Mouse (Mus musculus) cerebellum, postnatal 14 days (tissue): Measurements from ENCODE around the gene Gucy2f.
"Not testable (repeated sequence)": the region's sequence is repeated elsewhere in the genome, so short reads cannot be mapped to it uniquely, and the experiment has no call there.

Experiments
- DNase-seq, 2 experiments: peaks; one replicate each; pipeline ENCODE4 v3.0.0; 2021; ENCODE audit warnings: mixed read lengths in 2 of 2

Gucy2f gene

DNA sequence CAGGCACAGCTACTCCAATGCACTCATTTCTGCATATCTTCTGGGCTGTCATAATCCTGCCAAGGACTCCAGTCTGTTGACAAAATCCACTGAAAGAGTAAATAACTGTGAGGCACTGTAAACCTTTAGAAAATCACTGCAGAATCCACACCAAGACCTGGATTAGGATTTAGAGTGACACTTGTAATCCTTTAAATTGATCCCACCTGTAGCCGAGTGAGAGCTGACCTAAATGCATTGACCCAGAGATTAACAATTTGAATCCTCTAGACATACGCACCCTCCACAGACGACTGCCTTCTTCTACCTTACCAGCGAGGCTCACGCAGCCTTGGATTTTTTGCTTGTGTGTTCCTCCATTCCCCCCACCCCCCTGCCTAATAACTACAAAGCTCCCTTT is at the start of gene Gucy2f:
Gene Gucy2f, minus strand, starts transcription at position 101 of the 400 bp plus-strand sequence.
- no peak for DNase-seq

DNA sequence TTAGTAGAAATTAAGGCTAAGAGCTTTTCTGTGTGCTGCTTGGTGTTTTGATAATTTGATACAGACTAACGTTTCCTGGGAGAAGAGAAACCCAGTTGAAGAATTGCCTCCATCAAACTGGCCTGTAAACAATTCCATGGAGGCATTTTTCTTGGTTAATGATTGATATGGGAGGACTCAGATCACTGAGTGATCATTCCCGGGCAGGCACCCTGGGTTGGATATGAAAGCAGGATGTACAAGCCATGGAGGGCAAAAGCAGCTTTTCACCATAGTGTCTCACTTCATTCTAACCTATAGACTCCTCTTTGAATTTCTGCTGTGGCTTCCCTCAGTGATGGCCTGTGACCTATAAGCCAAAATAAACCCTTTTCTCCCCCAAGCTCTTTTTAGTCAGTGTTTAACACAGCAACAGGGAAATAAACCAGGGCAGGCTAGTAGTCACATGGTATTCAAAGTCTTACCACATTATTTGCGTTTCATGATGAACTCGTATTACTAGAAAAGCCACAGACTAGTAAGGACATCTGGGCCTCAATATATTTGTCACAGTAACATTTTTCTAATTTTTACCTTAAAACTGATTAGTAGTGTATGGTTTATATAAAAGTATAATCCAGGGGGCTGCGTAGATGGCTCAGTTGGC is 49.1 kb upstream of the Gucy2f start:
- no peak for DNase-seq

DNA sequence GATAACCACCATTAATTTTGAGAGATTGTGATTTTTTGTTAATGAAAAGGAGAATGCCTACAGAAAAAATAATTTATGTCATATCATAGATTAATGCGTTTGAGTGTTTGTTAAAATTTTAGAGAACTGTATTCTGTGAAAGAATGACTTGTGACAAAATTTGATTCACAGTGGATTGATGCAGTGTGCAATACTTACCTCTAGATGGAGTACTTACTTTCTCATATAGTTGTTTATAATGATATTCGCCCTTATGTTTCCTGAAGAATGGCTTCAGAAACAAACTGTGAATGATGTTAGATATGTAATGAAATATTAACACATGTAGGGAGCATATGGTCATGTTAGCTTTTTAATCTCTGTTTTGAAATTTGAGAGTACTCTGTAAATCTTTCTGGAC is 40.4 kb upstream of the Gucy2f start:
- no peak for DNase-seq

DNA sequence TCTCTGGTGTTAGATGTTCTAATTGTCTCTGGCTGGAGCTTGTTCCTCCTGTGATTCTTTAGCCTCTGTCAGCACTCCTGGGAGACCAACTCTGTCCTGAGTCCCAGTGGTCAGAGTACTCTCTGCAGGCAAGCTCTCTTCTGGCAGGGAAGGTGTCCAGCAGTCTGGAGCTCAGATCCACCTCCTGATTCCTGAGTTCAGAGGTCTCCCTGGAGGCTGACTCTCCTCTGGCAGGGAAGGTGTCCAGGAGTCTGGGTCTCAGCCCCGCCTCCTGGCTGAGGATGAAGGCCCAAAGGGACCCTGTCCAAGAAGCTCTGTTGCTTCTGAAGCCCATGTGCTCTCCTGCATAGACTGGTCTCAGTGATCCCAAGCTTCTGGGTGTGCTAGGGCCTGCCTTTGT is 39.4 kb upstream of the Gucy2f start:
- not testable (repeated sequence) for DNase-seq

DNA sequence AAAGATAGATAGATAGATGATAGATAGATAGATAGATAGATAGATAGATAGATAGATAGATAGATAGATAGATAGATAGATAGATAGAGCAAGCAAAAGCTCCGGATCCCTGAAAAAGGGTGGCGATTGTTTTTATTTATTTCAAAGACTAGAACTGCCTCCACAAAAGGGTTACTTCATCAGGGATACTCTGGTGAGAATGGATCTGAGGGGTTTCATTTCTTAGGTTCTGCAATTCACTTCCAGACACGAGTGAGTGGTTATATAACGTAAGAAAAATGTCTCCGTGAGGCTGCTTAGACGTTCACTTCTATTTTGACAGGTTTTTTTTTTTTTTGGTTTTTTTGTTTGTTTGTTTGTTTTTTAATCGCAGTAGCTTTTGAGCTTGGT is 32.0 kb upstream of the Gucy2f start:
- DNase-seq, result no peak

DNA sequence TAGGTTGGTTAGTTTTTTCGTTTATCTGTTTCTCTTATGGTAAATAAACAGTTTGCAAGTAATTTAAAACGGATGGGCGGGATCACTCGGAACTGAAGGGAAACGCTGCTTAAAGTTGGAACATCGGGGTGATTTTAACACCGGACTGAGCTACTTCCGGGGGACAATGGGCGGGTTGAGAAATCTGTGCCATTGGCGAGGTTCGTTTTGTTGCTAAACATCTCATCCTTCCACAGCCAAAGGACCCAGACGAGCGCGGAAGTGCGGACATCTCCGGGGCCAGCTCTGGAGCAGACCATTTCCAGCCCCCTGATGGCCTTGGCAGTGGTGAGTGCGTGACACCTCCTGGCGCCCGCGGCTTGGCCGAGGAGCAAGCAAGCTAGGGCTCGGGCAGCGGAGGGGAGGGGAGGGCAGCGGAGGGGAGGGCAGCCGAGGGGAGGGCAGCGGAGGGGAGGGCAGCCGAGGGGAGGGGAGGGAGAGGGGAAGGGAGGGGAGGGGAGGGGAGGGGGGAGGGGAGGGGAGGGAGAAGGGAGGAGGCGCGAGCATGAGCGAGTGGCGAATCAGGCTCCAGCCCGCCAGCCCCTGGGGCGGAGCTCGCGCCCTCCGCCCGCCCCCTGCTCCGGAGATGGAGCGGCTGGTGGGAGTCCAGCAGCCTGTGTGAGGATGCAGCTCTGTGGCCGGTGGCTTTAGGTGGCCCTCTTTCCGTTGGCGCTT is 31.5 kb upstream of the Gucy2f start:
- peak; percentile 84 to 86 for DNase-seq

DNA sequence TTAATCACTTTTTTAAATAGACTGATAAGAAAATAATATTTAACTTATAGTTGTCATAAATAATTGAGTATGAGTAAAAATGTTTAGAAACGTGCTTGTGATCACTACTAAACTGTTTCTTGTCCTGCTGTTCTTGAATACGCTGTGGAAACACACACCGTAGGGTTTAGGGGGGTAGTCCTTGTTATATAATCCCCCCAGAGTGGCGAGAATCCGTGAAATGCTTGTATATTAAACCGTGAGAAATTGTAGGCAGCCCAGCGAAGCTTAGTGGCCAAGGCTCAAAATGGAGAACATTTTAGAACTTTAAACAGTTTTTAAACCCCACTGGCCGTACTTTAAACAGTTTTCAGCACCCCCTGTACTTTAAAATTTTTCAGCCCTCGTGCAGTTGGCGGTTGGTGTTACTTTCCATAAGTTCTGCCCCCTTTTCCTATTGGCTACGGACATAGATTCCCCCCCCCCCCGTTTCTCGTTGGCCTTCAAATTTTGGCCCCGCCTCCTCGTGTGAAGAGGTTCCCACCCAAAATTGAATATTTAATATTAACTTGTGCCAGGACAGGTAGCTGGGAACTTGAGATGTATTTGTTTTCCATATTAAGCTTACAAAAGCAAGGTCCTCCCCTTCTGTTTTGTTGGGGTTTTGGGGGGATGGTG is 30.8 kb upstream of the Gucy2f start:
- peak in 1 of 2 experiments; percentile 50 for DNase-seq

DNA sequence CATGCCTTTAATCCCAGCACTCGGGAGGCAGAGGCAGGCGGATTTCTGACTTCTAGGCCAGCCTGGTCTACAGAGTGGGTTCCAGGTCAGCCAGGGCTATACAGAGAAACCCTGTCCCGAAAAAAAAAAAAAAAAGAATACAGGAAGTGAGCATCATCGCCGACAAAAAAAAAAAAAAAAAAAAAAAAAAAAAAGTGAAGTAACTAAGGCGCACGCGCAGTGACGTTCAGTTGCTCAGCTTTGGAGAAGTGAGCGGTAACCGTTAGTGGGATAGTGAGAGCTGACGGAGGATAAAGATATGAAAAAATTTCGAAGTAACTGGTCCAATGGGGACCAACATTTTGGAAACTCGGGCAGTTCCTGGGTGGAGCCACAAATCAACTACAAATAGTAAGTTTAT is 29.8 kb upstream of the Gucy2f start, which contains the start of gene Nxt2:
Gene Nxt2, plus strand, starts transcription at position 229 of the 400 bp plus-strand sequence.
- DNase-seq, result no peak

DNA sequence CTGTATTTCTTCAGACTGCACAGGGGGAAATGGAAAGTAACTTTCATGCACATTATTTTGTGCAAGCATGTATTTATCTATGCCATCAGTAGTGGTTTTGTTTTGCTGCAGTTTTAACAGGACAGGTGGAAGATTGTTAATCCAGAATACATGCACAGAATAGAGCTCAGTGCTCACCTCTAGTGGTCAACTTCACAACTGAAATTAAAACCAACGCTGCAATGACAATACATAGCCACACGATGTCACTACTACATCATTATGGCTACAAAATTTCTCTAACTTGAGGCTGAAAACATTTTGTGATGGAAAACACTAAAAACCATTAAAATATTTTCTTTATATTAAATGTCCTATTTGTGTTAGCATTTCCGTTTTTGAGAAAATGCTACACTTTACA is 3.6 kb upstream of the Gucy2f start:
- peak; percentile 50 to 60 for DNase-seq

DNA sequence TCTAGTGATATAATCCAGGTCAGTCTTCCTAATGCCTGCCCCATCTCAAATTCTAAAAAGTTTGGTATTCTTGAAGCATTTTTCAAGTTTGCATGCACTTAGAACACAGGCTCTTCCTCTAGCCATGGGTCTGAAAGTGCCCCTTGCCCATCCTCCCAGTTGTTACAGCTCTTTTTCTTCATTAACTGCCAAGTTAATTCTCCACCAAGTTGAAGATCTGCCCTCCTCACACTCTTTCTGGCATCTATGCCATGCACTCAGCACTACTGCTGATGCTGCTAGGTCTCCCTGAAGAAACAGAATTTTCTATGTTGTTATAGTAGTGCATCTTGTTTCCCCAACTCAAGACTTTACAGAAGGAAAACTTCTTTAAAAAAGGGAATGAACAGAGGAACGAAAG is 1.2 kb downstream of the Gucy2f start:
- DNase-seq, result no peak

DNA sequence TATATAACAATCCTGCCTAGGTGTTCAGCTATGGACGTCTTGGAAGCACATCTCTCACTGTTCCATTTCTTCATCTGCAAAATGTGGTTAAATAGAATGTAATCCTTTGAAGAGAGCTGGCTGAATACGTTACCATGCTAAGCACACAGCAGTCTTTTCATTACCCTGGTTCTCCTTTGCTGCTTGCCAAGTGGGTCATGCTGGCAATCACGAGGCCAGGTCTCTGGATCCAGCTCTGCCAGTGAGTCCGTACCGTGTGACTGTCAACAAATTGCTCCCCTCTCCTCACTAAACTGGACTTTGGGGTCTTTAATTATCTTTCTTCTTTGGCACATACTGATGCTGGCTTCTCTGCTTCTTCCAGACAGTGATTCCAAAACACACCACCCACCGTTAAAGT is 2.3 kb downstream of the Gucy2f start:
- DNase-seq, result peak; percentile 31 to 40

DNA sequence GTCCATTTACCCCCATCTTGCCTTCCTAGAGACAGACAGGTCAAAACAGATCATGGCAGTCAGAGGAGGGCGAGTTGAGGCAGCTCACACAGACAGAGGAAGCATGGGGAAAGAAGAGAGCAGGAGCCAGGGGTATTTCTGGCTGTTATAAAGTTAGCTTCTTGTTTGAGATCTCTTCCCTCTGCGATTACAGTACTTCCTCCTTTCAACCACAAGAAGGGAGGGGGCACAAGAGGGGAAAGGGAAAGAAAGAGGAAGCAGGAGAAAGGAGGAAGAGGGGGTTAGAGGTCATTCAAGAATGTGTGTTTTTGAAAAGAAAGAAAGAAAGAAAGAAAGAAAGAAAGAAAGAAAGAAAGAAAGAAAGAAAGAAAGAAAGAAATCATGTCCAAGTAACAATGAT is 6.4 kb downstream of the Gucy2f start:
- no peak for DNase-seq

DNA sequence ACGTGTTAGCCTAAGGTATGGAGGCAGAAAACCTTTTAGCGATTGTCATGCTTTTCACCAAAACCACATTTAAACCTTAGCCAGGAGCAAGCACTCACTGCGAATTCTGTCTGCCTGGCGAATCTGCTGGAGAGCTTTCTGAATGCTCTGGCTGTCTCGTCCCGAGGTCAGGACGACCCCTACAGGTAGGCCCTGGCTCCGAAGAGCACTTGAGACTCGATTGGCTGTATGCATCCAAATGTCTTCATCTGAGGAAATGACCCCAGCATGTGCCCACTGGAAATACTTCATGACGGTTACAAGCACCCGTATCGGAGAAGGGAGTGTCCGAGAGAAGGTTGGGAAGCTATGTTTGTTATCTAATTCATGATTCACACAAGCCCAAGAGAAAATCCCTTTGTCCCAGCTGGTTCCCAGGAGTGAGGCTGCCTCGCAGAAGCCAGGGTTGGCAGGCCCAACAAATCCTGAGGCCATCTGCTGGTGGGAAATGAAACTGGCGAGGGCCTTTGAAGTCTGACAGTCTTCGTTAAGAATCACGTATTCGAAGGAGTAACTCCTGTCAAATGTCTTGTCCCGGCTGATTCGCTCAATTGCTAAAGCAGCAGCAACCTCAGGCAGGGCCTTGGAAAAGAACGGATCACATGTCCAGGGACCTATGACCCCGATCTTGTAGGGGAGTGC is 7.6 kb downstream of the Gucy2f start:
- DNase-seq, result peak; percentile 73 to 79

DNA sequence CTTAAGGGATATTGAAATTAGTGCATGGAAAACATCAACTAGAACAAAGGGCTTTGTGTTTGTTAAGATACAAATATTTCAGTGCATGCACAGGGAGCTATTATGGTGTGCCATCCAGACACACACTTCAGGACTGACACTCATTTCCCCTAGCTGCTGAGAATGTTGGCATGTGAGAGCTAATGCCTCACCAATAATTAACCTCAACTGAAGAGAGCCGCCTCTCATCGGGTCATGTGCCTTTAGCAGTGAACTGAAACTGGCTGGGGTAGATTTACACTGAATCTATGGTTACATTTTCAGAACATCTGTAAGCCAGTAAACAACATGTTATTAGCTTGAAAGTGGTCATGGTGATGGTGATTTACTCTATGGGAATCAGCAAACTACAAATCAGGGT is 14.7 kb downstream of the Gucy2f start:
- DNase-seq, result no peak

DNA sequence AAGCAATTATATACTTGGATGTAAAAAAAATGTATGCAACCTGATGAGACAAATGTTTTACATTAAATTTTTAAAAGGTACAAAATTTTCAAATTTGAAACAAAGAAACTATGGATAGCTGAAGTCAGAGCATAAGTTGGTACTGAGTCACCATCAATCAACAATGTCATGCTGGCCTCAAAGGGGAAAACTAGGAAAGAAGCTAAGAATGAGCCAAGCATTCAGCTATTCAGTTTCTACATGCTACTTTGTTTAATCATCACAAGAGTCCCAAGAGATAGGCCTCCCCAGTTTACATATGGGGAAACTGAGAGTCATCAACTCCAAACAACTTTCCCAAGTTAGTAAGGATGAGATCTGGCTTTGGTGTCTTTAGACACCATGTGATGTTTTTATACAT is 19.8 kb downstream of the Gucy2f start:
- DNase-seq, result no peak

DNA sequence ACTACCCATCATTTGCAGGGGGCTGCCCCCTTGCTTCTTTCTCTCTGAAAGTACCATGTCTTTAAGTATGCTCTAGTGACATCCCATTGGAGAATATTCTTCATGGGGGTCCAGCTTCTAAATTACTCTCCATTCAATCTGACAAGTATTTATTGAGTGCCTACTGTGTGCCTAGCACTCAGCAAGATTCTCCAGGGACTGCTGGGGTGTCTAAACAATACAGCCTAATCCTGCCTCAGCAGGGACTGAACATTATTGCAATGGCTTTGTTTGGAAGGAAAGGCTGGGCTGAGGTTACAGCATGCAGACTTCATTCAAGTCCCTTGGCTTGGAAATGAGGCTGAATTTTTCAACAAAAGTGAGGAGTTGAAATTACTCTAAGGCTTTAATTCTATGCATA is 81.0 kb downstream of the Gucy2f start:
- DNase-seq, result no peak

DNA sequence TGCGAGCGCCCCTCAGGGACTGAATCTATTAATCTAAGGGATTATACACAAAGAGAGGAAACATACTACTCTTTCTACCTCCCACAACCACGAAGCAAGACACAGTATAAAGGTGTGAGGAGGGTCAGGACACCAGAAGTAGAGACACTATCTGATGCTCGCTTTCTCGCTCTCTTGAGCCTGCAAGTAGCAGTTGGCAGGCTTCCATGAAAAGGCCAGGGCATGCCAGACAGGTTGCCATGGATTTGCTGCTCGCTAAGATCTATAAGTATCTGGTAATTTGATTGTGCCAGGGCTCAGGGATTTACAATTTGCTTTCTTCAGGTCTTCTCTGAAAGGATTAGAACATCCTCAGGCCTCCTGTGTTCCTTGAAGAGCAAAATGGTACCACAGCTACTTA is 85.5 kb downstream of the Gucy2f start:
- DNase-seq, result peak; percentile 42 to 53

DNA sequence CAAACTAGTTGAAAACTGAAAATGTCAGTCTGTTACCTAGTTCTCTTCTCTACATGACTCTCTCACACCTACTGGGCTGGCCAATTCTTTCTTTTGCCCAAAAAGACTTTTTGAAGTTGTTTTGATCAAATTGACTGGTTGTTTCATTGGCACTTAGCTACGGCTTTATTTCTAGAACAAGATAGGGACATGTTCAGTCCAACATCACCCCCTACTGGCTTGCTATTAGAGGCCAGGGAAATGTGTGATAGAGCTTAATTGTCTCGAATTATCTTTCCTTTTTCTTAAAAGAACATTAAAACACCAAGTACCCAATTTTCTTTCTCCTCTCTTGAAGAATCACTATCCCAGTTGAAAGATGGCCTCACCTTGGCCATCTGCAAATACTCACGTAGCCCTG is 99.8 kb downstream of the Gucy2f start:
- peak; percentile 38 to 43 for DNase-seq

DNA sequence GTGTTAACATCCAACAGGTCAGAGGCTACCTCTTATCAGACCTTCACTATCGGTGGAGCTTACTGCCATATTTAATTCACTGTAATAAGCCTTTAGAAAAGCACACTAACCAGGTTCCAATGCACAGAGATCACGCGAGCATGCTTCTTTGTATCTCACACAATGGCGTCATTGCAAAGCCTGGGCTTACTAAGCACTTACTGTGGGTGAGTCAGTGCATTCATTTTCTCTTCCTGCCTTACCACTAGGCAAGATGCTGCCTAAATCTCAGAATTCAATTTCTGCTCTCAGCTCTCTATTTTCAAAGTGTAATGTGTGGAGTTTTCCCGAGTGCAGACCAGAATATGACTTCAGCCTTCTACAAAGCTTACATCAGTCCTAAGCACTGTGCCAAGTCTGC is 101.2 kb downstream of the Gucy2f start:
- no peak for DNase-seq

DNA sequence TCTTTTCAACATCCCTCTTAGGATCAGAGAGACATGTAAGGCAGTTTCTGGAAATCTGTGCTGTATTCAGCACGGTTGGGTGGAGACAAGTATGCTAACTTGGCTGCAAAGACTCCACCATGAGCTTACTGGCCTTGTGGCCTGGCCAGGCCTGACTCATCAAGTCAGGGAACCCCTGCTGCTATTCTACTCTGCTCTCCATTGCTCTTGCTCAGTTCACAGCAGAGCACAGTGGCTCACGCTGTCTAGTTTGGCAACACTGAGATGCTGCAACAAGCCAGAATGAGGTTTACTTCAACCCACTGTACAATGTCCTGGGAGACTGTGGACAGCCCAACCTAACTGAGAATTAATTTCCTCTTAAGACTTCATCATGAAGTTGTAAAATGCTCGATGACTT is 134.1 kb downstream of the Gucy2f start:
- peak; percentile 2 to 52 for DNase-seq
